Mouse (Mus musculus) spleen, adult 2 months (tissue): ENCODE measurements around the gene Gm11444.
A peak's percentile ranks its signal among the peaks of the same experiment; 100 is the strongest.

Experiments used
- CTCF ChIP-seq: fragments of 200-500 bp; IDR thresholded peaks from 2 replicates; pipeline ENCODE4 v1.5.1; 2011; ENCODE audit warnings: mild to moderate bottlenecking, inconsistent platforms; ENCODE audit not compliant: insufficient read depth, insufficient read length, insufficient replicate concordance; ENCODE audit errors: extremely low read depth
- POLR2A ChIP-seq: fragments of 200-500 bp; IDR thresholded peaks from 2 replicates; pipeline ENCODE4 v1.6.1; 2011; ENCODE audit warnings: low read depth, low read length, inconsistent platforms

GRCm38 (mm10) chr11:85823181-85823580 is 27.0 kb downstream of the Gm11444 start:
- TF ChIP-seq POLR2A (no peak), CTCF (peak; percentile 71; the same call in 1 of the 2 replicates)
